Mouse (Mus musculus): ENCODE data around the gene Reep3. TPM values are rescaled to one million over a fixed set of nuclear protein-coding genes. Genes with fewer than 3 reads are reported as not detected.

The Reep3 gene
- 23.7 and 24.6 TPM in 2 replicates for polyA plus RNA-seq (2016; fragmentation: Nextera tagmentation; extraction: Ambion mirVana)

DNA sequence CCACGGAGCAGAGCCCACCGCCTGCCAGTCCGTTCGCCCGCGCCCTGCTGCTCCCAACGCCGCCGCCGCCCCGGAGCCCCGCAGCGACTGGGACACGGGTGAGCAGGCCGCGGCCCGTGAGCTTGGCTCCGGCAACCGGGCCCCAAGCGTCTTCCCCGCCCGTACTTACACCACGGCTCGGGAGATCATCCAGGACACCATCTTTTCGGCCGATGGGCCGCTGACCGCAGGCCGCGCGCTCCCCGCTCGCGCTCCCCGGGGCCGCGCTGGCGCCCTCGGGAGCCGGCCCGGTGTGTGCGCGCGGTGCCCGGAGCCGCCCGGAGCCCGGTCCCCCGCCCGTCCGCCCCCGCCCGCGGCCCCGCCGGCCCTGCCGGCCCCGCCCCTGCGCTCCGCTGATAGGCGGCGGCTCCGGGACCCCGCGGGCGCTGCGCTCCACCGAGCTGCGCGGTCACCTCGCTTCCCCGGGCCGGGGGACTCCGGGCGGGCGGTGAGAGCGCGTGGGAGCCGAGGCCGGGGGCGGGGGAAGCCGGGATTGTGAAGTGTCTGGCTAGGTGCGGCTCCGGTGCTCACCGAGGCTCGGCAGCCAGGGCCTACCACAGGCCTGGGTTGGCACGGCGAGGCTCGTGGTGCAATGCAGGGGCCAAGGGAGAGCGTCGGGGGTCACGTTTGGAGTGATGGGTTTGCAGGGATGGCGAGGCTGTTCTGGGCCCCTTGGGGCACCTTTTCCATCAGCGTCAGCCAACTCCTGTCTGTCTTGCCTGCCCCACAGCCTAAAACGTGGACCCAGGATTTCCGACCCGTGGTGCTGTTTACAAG, at the start of gene Reep3:
Reep3 (minus strand) TSS at position 325 of the 816 bp plus-strand sequence.
- H3K9me3 ChIP-seq = no peaks in the 10 kb centered on the region
- peaks cover 2% of the 10 kb centered on the region; the same call in 1 of the 2 replicates for H3K36me3 ChIP-seq (replicated peaks)
- H3K27ac ChIP-seq (replicated peaks) = peak within 1 kb of the TSS; percentile 99
- 1% methylated on average over 97 of the region's 97 CpGs for WGBS
- DNase-seq (ENCODE audit: low spot score) = peak; percentile 83
- H3K4me3 ChIP-seq = peak within 1 kb of the TSS; percentile 91
- no peaks in the 10 kb centered on the region for H3K27me3 ChIP-seq (replicated peaks; ENCODE audit: low read depth, poor library complexity, severe bottlenecking)
- peaks cover 46% of the 10 kb centered on the region for H3K4me1 ChIP-seq

- Histone ChIP-seq H3K4me3 (no peak overlapping the region), H3K27me3 (replicated peaks; ENCODE audit: low read depth, poor library complexity, severe bottlenecking) (no peaks in the 10 kb centered on the region), H3K4me1 (peaks cover 13% of the 10 kb centered on the region), H3K36me3 (replicated peaks) (0 out of 2 replicates have a peak, but pooled peaks cover 3% of the 10 kb centered on the region), H3K9me3 (no peaks in the 10 kb centered on the region), H3K27ac (replicated peaks) (no peak overlapping the region)
- 91% methylated on average over 4 of the region's 4 CpGs for WGBS
- no peak for DNase-seq (ENCODE audit: low spot score)
Measured at GRCm38 (mm10) chr10:67145623-67146022, 48.9 kb upstream of the Reep3 start.

DNA sequence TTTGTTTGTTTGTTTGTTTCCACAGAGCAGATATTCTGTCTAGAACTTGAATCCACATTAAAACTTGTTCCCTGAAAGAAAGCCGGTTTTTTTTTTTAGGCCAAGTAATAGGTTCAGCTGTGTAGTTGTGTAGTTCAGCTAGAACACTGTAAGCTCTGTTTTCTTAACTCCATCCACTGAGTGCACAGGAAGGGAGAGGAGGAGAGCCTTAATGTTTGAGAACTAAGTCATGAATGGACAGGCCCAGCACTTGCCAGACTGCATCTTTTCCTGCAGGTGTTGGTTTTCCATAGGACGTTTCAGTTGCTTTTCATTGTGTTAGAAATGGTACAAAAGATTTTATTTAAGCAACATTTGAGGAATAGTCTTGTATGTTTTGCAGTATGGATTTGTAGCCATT, 47.5 kb upstream of the Reep3 start:
- Histone ChIP-seq H3K27ac (replicated peaks) (no peak overlapping the region), H3K4me3 (no peak overlapping the region), H3K36me3 (replicated peaks) (no peaks in the 10 kb centered on the region), H3K4me1 (peaks cover 13% of the 10 kb centered on the region), H3K9me3 (no peaks in the 10 kb centered on the region), H3K27me3 (replicated peaks; ENCODE audit: low read depth, poor library complexity, severe bottlenecking) (no peaks in the 10 kb centered on the region)
- DNase-seq (ENCODE audit: low spot score) = no peak
- WGBS = 57% methylated on average over 2 of the region's 2 CpGs

- DNase-seq (ENCODE audit: low spot score) = no peak
- Histone ChIP-seq H3K4me3 (no peak overlapping the region), H3K9me3 (no peaks in the 10 kb centered on the region), H3K4me1 (peaks cover 13% of the 10 kb centered on the region), H3K36me3 (replicated peaks) (no peaks in the 10 kb centered on the region), H3K27me3 (replicated peaks; ENCODE audit: low read depth, poor library complexity, severe bottlenecking) (no peaks in the 10 kb centered on the region), H3K27ac (replicated peaks) (no peak overlapping the region)
Measured at GRCm38 (mm10) chr10:67143661-67144060, 46.9 kb upstream of the Reep3 start.

- WGBS = 92% methylated on average over 2 of the region's 2 CpGs
Measured at GRCm38 (mm10) chr10:67137437-67137836, 40.7 kb upstream of the Reep3 start.

GRCm38 (mm10) chr10:67134322-67134721, 37.6 kb upstream of the Reep3 start:
- H3K4me3 ChIP-seq = no peak overlapping the region
- H3K27ac ChIP-seq (replicated peaks) = no peak overlapping the region
- no peaks in the 10 kb centered on the region for H3K9me3 ChIP-seq
- whole genome bisulfite sequencing = 86% methylated on average over 2 of the region's 2 CpGs
- no peaks in the 10 kb centered on the region for H3K27me3 ChIP-seq (replicated peaks; ENCODE audit: low read depth, poor library complexity, severe bottlenecking)
- no peaks in the 10 kb centered on the region for H3K36me3 ChIP-seq (replicated peaks)
- no peak for DNase-seq (ENCODE audit: low spot score)
- no peaks in the 10 kb centered on the region for H3K4me1 ChIP-seq

More at GRCm38 (mm10) chr10:67137437-67137836, 40.7 kb upstream of the Reep3 start:
- H3K4me1 ChIP-seq = no peaks in the 10 kb centered on the region
- no peak overlapping the region for H3K27ac ChIP-seq (replicated peaks)
- H3K36me3 ChIP-seq (replicated peaks) = no peaks in the 10 kb centered on the region
- H3K27me3 ChIP-seq (replicated peaks; ENCODE audit: low read depth, poor library complexity, severe bottlenecking) = no peaks in the 10 kb centered on the region
- H3K4me3 ChIP-seq = no peak overlapping the region
- no peaks in the 10 kb centered on the region for H3K9me3 ChIP-seq
- no peak for DNase-seq (ENCODE audit: low spot score)

GRCm38 (mm10) chr10:67131709-67132108, 35.0 kb upstream of the Reep3 start:
- H3K27me3 ChIP-seq (replicated peaks; ENCODE audit: low read depth, poor library complexity, severe bottlenecking) = no peaks in the 10 kb centered on the region
- no peak overlapping the region for H3K27ac ChIP-seq (replicated peaks)
- H3K4me3 ChIP-seq = no peak overlapping the region
- no peak for DNase-seq (ENCODE audit: low spot score)
- 81% methylated on average over 1 of the region's 1 CpGs for WGBS
- no peaks in the 10 kb centered on the region for H3K9me3 ChIP-seq
- no peaks in the 10 kb centered on the region for H3K36me3 ChIP-seq (replicated peaks)
- H3K4me1 ChIP-seq = peaks cover 12% of the 10 kb centered on the region

DNA sequence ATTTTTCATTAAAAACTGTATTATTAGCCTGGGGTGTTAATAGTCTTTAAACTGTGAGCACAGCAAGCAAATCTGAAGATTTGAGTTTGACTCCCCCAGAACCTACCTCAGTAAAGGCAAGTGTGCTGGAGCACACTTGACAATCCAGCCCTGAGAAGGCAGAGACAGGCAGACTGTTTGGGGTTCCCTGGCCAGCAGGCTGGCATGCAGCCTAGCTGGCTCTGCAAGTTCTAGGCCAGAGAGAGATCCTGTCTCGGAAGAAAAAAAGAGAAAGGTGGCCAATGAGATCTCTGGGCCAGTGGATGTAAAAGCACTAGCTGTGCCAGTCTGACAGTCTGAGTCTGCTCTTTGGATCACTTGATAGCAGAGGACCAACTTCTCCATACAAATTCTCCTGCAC, 32.8 kb upstream of the Reep3 start:
- no peak for DNase-seq (ENCODE audit: low spot score)
- no peaks in the 10 kb centered on the region for H3K36me3 ChIP-seq (replicated peaks)
- 73% methylated on average over 1 of the region's 1 CpGs for WGBS
- peaks cover 15% of the 10 kb centered on the region for H3K4me1 ChIP-seq
- no peaks in the 10 kb centered on the region for H3K9me3 ChIP-seq
- H3K4me3 ChIP-seq = no peak overlapping the region
- no peak overlapping the region for H3K27ac ChIP-seq (replicated peaks)
- no peaks in the 10 kb centered on the region for H3K27me3 ChIP-seq (replicated peaks; ENCODE audit: low read depth, poor library complexity, severe bottlenecking)

DNA sequence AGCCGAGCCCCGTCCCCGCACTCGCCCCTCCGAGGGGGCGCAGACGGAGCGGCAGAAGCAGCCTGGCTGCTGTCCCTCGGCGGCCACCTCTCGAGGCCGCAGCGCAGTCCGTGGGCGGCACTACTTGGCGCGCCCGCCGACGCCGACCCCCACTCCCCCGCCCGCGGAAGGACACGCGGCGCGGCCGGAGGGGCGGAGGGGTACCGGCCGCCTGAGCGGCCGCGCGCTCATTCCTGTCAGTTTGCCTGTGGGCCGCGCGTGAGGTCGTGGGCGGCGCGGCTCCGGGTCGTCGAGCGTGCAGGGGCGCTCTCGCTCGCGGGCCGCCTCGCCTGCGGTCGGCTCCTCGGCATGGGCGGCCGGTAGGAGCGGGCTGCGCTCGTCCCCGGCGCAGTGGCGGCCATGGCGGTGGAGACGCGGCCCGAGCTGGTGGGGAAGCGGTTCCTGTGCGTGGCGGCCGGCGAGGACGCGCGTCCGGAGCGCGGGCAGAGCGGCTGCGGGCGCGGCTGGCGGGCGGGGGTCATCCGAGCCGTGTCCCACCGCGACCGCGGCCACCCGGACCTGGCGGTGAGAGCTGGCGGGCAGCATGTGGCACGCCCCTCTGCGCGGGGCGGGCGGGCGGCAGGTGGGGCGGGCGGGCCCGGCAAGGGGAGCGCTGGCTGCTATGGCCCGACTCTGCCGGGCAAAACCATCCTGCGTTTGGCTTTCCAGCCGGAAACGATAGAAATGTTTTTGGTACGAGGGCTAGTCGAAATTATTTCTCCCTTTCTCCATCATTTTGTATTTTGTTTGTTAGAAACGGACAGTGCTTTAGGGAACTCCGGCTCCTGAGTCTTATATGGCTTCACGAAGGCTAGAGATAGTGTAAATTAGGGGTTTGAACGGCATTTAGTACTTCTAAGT, 30.4 kb upstream of the Reep3 start:
- Histone ChIP-seq H3K4me1 (peaks cover 18% of the 10 kb centered on the region), H3K4me3 (peak overlapping the region; percentile 93), H3K27me3 (replicated peaks; ENCODE audit: low read depth, poor library complexity, severe bottlenecking) (no peaks in the 10 kb centered on the region), H3K27ac (replicated peaks) (peak overlapping the region; percentile 87), H3K36me3 (replicated peaks) (no peaks in the 10 kb centered on the region), H3K9me3 (no peaks in the 10 kb centered on the region)
- DNase-seq (ENCODE audit: low spot score) = peak; percentile 69
- 3% methylated on average over 115 of the region's 115 CpGs for WGBS

- 2% methylated on average over 50 of the region's 50 CpGs for WGBS
- peaks cover 23% of the 10 kb centered on the region for H3K4me1 ChIP-seq
- H3K9me3 ChIP-seq = no peaks in the 10 kb centered on the region
- peak overlapping the region; percentile 93 for H3K4me3 ChIP-seq
- DNase-seq (ENCODE audit: low spot score) = no peak
- H3K27me3 ChIP-seq (replicated peaks; ENCODE audit: low read depth, poor library complexity, severe bottlenecking) = no peaks in the 10 kb centered on the region
- H3K36me3 ChIP-seq (replicated peaks) = no peaks in the 10 kb centered on the region
- H3K27ac ChIP-seq (replicated peaks) = peak overlapping the region; percentile 87
Measured at GRCm38 (mm10) chr10:67126061-67126858, 29.5 kb upstream of the Reep3 start.

- Histone ChIP-seq H3K36me3 (replicated peaks) (no peaks in the 10 kb centered on the region), H3K27ac (replicated peaks) (no peak overlapping the region), H3K9me3 (no peaks in the 10 kb centered on the region), H3K4me1 (peaks cover 37% of the 10 kb centered on the region), H3K4me3 (no peak overlapping the region), H3K27me3 (replicated peaks; ENCODE audit: low read depth, poor library complexity, severe bottlenecking) (no peaks in the 10 kb centered on the region)
- WGBS = 81% methylated on average over 4 of the region's 4 CpGs
- no peak for DNase-seq (ENCODE audit: low spot score)
Measured at GRCm38 (mm10) chr10:67124156-67124555, 27.4 kb upstream of the Reep3 start.

GRCm38 (mm10) chr10:67123756-67124155, 27.0 kb upstream of the Reep3 start:
- peaks cover 40% of the 10 kb centered on the region for H3K4me1 ChIP-seq
- H3K4me3 ChIP-seq = no peak overlapping the region
- no peak overlapping the region for H3K27ac ChIP-seq (replicated peaks)
- DNase-seq (ENCODE audit: low spot score) = no peak
- H3K36me3 ChIP-seq (replicated peaks) = no peaks in the 10 kb centered on the region
- H3K9me3 ChIP-seq = no peaks in the 10 kb centered on the region
- no peaks in the 10 kb centered on the region for H3K27me3 ChIP-seq (replicated peaks; ENCODE audit: low read depth, poor library complexity, severe bottlenecking)
- WGBS = 58% methylated on average over 2 of the region's 2 CpGs
